Mouse (Mus musculus): ENCODE measurements around the gene Hrg. TPM values are rescaled to one million over a fixed set of nuclear protein-coding genes. Genes with fewer than 3 reads are reported as not detected.

Hrg gene
- polyA plus RNA-seq, 1 experiment from 2014 or later, result 443 TPM

DNA sequence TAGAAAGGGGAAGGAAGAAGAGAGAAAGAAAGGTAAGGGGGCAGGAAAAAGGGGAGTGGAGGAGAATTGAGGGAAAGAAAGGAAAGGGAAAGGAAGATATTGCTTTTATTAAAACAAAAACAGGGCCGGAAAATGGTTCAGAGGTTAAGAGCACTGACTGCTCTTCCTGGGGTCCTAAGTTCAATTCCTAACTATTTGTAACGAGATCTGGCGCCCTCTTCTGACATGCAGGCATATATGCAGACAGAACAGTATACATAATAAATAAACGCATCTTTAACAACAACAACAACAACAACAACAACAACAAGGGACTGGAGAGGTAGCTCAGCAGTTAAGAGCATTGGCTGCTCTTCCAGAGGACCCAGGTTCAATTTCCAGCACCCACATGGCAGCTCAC lies 2.2 kb downstream of the Hrg start:
- Histone ChIP-seq H3K9me3 (ENCODE audit: low read length) (no peaks in the 10 kb centered on the region), H3K4me3 (ENCODE audit: low read depth, low read length) (no peak overlapping the region), H3K4me2 (ENCODE audit: low read depth, low read length) (peak overlapping the region; percentile 51; the same call in 1 of the 2 replicates), H3K27ac (ENCODE audit: low read depth) (peak overlapping the region; percentile 80), H3K27me3 (ENCODE audit: insufficient read depth, low read length) (no peaks in the 10 kb centered on the region), H3K4me1 (ENCODE audit: insufficient read depth) (0 out of 2 replicates have a peak, but pooled peaks cover 2% of the 10 kb centered on the region), H3K36me3 (replicated peaks; ENCODE audit: insufficient read depth, low read length) (0 out of 2 replicates have a peak, but pooled peaks cover 9% of the 10 kb centered on the region), H3K9ac (replicated peaks) (0 out of 2 replicates have a peak overlapping the region, but pooled peaks have one; percentile 30)
- TF ChIP-seq EP300 (IDR thresholded peaks at IDR 0.05; ENCODE audit: low read depth), result no peak
- TF ChIP-seq CTCF (IDR thresholded peaks at IDR 0.05; ENCODE audit: low read depth), result peak; percentile 65
- 30% methylated on average over 4 of the region's 4 CpGs for WGBS (ENCODE audit: insufficient replicate concordance)
- DNase-seq (no peak), ATAC-seq (no peak)

DNA sequence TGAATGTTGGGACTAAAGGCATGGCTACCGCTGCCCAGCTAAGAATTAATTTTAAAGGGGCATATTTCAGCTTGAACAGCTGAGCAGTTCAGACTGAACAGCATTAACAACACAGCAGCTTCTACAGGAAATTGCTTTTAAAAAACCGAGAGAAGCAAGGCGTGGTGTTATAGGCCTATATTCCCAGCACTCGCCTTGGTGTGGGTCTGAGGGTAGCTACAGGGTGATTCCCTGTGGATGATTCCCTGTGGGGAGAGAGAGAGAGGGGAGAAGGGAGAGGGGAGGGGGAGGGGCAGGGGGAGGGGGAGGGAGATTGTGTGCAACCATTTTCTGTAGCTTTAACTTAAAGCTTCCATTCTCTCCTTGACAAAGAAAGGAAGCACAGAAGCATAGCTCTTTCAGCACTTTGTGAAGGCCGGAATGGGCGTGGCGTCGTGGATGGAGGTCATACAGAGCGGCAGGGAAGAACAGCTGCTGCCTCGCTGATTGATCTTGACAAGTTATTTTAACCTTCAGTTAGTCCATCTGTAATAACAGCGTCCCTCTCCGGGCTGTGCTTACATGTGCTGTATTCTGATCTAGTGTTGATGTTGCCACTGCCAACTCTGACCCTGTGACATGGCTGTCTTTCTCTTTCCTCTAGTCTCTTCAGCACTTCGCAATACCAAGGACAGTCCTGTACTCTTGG lies 4.7 kb downstream of the Hrg start:
- H3K27ac ChIP-seq (ENCODE audit: low read depth), result no peak overlapping the region
- H3K36me3 ChIP-seq (replicated peaks; ENCODE audit: insufficient read depth, low read length), result 0 out of 2 replicates have a peak, but pooled peaks cover 14% of the 10 kb centered on the region
- H3K9me3 ChIP-seq (ENCODE audit: low read length), result no peaks in the 10 kb centered on the region
- no peak overlapping the region for H3K4me2 ChIP-seq (ENCODE audit: low read depth, low read length)
- H3K27me3 ChIP-seq (ENCODE audit: insufficient read depth, low read length), result no peaks in the 10 kb centered on the region
- H3K9ac ChIP-seq (replicated peaks), result no peak overlapping the region
- DNase-seq, result no peak
- WGBS (ENCODE audit: insufficient replicate concordance), result 61% methylated on average over 13 of the region's 13 CpGs
- 0 out of 2 replicates have a peak, but pooled peaks cover under 1% of the 10 kb centered on the region for H3K4me1 ChIP-seq (ENCODE audit: insufficient read depth)
- no peak overlapping the region for H3K4me3 ChIP-seq (ENCODE audit: low read depth, low read length)
- TF ChIP-seq EP300 (IDR thresholded peaks at IDR 0.05; ENCODE audit: low read depth) (no peak), CTCF (IDR thresholded peaks at IDR 0.05; ENCODE audit: low read depth) (no peak)
- no peak for ATAC-seq

DNA sequence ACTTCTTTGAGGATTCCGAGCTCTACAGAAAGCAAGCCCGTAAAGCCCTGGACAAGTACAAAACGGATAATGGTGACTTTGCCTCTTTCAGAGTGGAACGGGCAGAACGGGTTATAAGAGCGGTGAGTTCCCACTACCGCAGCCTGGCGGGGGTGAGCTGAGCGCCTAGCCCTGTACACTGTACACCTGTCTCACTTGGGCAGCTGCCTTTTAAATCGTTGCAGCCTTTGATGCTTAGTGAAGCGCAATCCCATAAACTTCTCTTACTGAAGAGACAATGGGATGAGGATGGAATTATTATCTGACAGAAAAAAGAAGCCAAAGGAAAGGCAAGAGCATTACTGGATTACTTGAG lies 5.2 kb downstream of the Hrg start:
- Histone ChIP-seq H3K4me2 (ENCODE audit: low read depth, low read length) (no peak overlapping the region), H3K9me3 (ENCODE audit: low read length) (no peaks in the 10 kb centered on the region), H3K4me1 (ENCODE audit: insufficient read depth) (no peaks in the 10 kb centered on the region), H3K27ac (ENCODE audit: low read depth) (no peak overlapping the region), H3K9ac (replicated peaks) (no peak overlapping the region), H3K36me3 (replicated peaks; ENCODE audit: insufficient read depth, low read length) (0 out of 2 replicates have a peak, but pooled peaks cover 14% of the 10 kb centered on the region), H3K27me3 (ENCODE audit: insufficient read depth, low read length) (no peaks in the 10 kb centered on the region), H3K4me3 (ENCODE audit: low read depth, low read length) (no peak overlapping the region)
- 80% methylated on average over 11 of the region's 11 CpGs for WGBS (ENCODE audit: insufficient replicate concordance)
- DNase-seq (no peak), ATAC-seq (no peak)
- TF ChIP-seq EP300 (IDR thresholded peaks at IDR 0.05; ENCODE audit: low read depth) (no peak), CTCF (IDR thresholded peaks at IDR 0.05; ENCODE audit: low read depth) (no peak)

DNA sequence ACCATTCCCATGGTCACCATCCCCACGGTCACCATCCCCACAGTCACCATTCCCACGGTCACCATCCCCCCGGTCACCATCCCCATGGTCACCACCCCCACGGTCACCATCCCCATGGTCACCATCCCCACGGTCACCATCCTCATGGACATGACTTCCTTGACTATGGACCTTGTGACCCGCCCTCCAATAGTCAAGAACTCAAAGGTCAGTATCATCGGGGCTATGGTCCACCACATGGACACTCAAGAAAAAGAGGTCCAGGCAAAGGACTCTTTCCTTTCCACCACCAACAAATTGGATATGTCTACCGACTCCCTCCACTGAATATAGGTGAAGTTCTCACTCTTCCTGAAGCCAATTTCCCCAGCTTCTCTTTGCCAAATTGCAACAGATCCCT lies 10.2 kb downstream of the Hrg start:
- Histone ChIP-seq H3K36me3 (replicated peaks; ENCODE audit: insufficient read depth, low read length) (0 out of 2 replicates have a peak, but pooled peaks cover 12% of the 10 kb centered on the region), H3K9me3 (ENCODE audit: low read length) (no peaks in the 10 kb centered on the region), H3K4me2 (ENCODE audit: low read depth, low read length) (no peak overlapping the region), H3K9ac (replicated peaks) (no peak overlapping the region), H3K4me1 (ENCODE audit: insufficient read depth) (no peaks in the 10 kb centered on the region), H3K27me3 (ENCODE audit: insufficient read depth, low read length) (no peaks in the 10 kb centered on the region), H3K4me3 (ENCODE audit: low read depth, low read length) (no peak overlapping the region), H3K27ac (ENCODE audit: low read depth) (no peak overlapping the region)
- TF ChIP-seq EP300 (IDR thresholded peaks at IDR 0.05; ENCODE audit: low read depth), result no peak
- TF ChIP-seq CTCF (IDR thresholded peaks at IDR 0.05; ENCODE audit: low read depth), result no peak
- ATAC-seq, result no peak
- WGBS (ENCODE audit: insufficient replicate concordance), result 82% methylated on average over 8 of the region's 8 CpGs
- no peak for DNase-seq

DNA sequence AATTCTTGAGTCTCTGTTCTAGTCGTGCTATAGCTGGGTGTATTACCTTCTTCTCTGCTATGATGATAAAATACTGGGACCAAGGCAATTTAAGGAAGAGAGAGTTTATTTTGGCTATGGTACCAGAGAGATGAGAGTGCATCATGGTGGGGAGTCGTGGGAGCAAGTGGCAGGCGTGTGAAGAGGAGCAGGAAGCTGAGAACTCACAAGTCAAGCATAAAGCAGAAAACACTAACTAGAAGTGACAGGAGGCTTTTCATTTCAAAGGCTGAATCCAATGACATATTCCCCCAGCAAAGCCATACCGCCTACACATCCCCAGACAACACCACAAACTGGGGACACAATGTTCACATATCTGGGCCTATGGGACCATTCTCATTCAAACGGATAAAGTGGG lies 11.4 kb downstream of the Hrg start:
- H3K4me1 ChIP-seq (ENCODE audit: insufficient read depth), result no peaks in the 10 kb centered on the region
- H3K4me2 ChIP-seq (ENCODE audit: low read depth, low read length), result no peak overlapping the region
- ATAC-seq (no peak), DNase-seq (no peak)
- no peak overlapping the region for H3K9ac ChIP-seq (replicated peaks)
- whole genome bisulfite sequencing (ENCODE audit: insufficient replicate concordance), result 70% methylated on average over 5 of the region's 5 CpGs
- no peak overlapping the region for H3K27ac ChIP-seq (ENCODE audit: low read depth)
- H3K27me3 ChIP-seq (ENCODE audit: insufficient read depth, low read length), result no peaks in the 10 kb centered on the region
- H3K36me3 ChIP-seq (replicated peaks; ENCODE audit: insufficient read depth, low read length), result 0 out of 2 replicates have a peak, but pooled peaks cover 10% of the 10 kb centered on the region
- H3K4me3 ChIP-seq (ENCODE audit: low read depth, low read length), result no peak overlapping the region
- TF ChIP-seq CTCF (IDR thresholded peaks at IDR 0.05; ENCODE audit: low read depth) (no peak), EP300 (IDR thresholded peaks at IDR 0.05; ENCODE audit: low read depth) (no peak)
- no peaks in the 10 kb centered on the region for H3K9me3 ChIP-seq (ENCODE audit: low read length)

DNA sequence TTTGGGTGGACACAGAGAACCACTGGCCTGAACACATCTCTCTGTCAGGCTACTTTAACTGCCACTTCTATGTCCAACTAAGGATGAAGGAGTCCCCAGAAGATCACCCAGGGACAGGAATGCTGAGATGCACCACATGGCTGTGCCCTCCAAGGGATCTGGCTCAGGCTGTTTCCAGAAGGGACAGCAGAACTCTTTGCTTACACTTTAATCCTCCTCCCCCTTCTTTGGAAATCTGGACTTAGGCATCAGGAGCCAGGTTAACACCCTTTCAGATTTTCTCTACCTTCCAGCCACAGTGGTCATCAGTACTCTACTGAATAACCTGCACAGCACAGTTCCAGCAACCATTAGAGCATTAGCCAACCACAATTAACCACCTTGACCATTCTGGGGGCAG lies 12.4 kb downstream of the Hrg start:
- TF ChIP-seq CTCF (IDR thresholded peaks at IDR 0.05; ENCODE audit: low read depth) (no peak), EP300 (IDR thresholded peaks at IDR 0.05; ENCODE audit: low read depth) (no peak)
- Histone ChIP-seq H3K9me3 (ENCODE audit: low read length) (no peaks in the 10 kb centered on the region), H3K27ac (ENCODE audit: low read depth) (no peak overlapping the region), H3K9ac (replicated peaks) (no peak overlapping the region), H3K27me3 (ENCODE audit: insufficient read depth, low read length) (no peaks in the 10 kb centered on the region), H3K4me1 (ENCODE audit: insufficient read depth) (no peaks in the 10 kb centered on the region), H3K4me2 (ENCODE audit: low read depth, low read length) (no peak overlapping the region), H3K36me3 (replicated peaks; ENCODE audit: insufficient read depth, low read length) (0 out of 2 replicates have a peak, but pooled peaks cover 4% of the 10 kb centered on the region), H3K4me3 (ENCODE audit: low read depth, low read length) (no peak overlapping the region)
- ATAC-seq (peak; percentile 77), DNase-seq (no peak)

All from liver, postnatal 0 days (tissue).